Mouse (Mus musculus) liver, postnatal 0 days (tissue): ENCODE results near the gene Itga6. TPM values are rescaled to one million over a fixed set of nuclear protein-coding genes. Genes with fewer than 3 reads are reported as not detected.

Experiments
- ATAC-seq: fragments of 200-750 bp; cut with Nextera tagmentation; 2 replicates; pipeline ENCODE4 v1.8.0; 2017; ENCODE audit warnings: mild to moderate bottlenecking, moderate library complexity
- DNase-seq: peaks from one replicate; pipeline ENCODE4 v3.0.0-alpha.2; 2016
- H3K27ac ChIP-seq: fragments of 300-500 bp; sonication (generic); 2 replicates; pipeline ENCODE4 v1.5.1; 2014; ENCODE audit warnings: antibody characterized with exemption, moderate library complexity, mild to moderate bottlenecking, low read depth
- H3K27me3 ChIP-seq: fragments of 300-500 bp; sonication (generic); 2 replicates; pipeline ENCODE4 v1.6.1; 2014; ENCODE audit warnings: low read length, control low read depth, mixed read lengths; ENCODE audit not compliant: insufficient read depth
- H3K36me3 ChIP-seq: fragments of 300-500 bp; sonication (generic); replicated peaks from 2 replicates; pipeline ENCODE4 v1.6.1; 2014; ENCODE audit warnings: mild to moderate bottlenecking, control low read depth, low read length, moderate library complexity, mixed read lengths; ENCODE audit not compliant: insufficient read depth
- H3K4me1 ChIP-seq: fragments of 300-500 bp; sonication (generic); 2 replicates; pipeline ENCODE4 v1.6.1; 2014; ENCODE audit warnings: antibody characterized with exemption, mild to moderate bottlenecking, control low read depth; ENCODE audit not compliant: insufficient read depth
- H3K4me2 ChIP-seq: fragments of 300-500 bp; sonication (generic); 2 replicates; pipeline ENCODE4 v1.6.1; 2014; ENCODE audit warnings: low read depth, mild to moderate bottlenecking, low read length, moderate library complexity, mixed read lengths
- H3K4me3 ChIP-seq: fragments of 300-500 bp; sonication (generic); 2 replicates; pipeline ENCODE4 v1.5.1; 2014; ENCODE audit warnings: low read depth, low read length
- H3K9ac ChIP-seq: fragments of 300-500 bp; sonication (generic); replicated peaks from 2 replicates; pipeline ENCODE4 v1.6.1; 2014; ENCODE audit warnings: mild to moderate bottlenecking, moderate library complexity
- H3K9me3 ChIP-seq: fragments of 300-500 bp; sonication (generic); 2 replicates; pipeline ENCODE4 v1.6.1; 2016; ENCODE audit warnings: mild to moderate bottlenecking, control low read depth, low read length, mixed read lengths
- CTCF ChIP-seq: sonication (generic); IDR thresholded peaks from 2 replicates; pipeline ENCODE4 v1.5.1; 2016; ENCODE audit warnings: antibody characterized with exemption, low read depth
- EP300 ChIP-seq: IDR thresholded peaks from 2 replicates; pipeline ENCODE4 v1.6.1; 2016; ENCODE audit warnings: antibody characterized with exemption, low read depth, mild to moderate bottlenecking
- WGBS: fragments of 180-500 bp; shearing (Covaris S2); extraction: QIAGEN DNeasy Blood & Tissue Kit; methylation state at CpG from one replicate; pipeline ENCODE4 v1.1.7; 2014; ENCODE audit not compliant: insufficient replicate concordance; 5-methylcytosine and 5-hydroxymethylcytosine counted together
- polyA plus RNA-seq: library from polyadenylated mRNA; unstranded; fragments of >200 nt; fragmentation: Nextera tagmentation; extraction: Ambion mirVana; gene quantifications from 2 replicates; pipeline ENCODE4 v1.2.1, GENCODE M21; 2015

The Itga6 gene
- polyA plus RNA-seq, 1 experiment from 2014 or later = 7.5 TPM

- DNase-seq (no peak), ATAC-seq (no peak)
- Histone ChIP-seq H3K9me3 (no peaks in the 10 kb centered on the region), H3K4me1 (peaks cover 40% of the 10 kb centered on the region), H3K4me2 (0 out of 2 replicates have a peak overlapping the region, but pooled peaks have one; percentile 5), H3K27ac (no peak overlapping the region), H3K36me3 (0 out of 2 replicates have a peak, but pooled peaks cover 3% of the 10 kb centered on the region), H3K4me3 (no peak overlapping the region), H3K9ac (no peak overlapping the region), H3K27me3 (no peaks in the 10 kb centered on the region)
- WGBS = 30% methylated on average over 14 of the region's 14 CpGs
- TF ChIP-seq EP300 = no peak
- TF ChIP-seq CTCF = peak; percentile 83
Measured at GRCm38 (mm10) chr2:71816391-71817041, 71.1 kb downstream of the Itga6 start.

GRCm38 (mm10) chr2:71824146-71824545 lies 78.7 kb downstream of the Itga6 start:
- WGBS = 83% methylated on average over 13 of the region's 13 CpGs
- Histone ChIP-seq H3K27me3 (no peaks in the 10 kb centered on the region), H3K27ac (no peak overlapping the region), H3K4me3 (no peak overlapping the region), H3K4me2 (no peak overlapping the region), H3K9ac (no peak overlapping the region), H3K4me1 (no peaks in the 10 kb centered on the region), H3K36me3 (peaks cover 3% of the 10 kb centered on the region; the same call in 1 of the 2 replicates), H3K9me3 (no peaks in the 10 kb centered on the region)
- no peak for TF ChIP-seq EP300
- no peak for TF ChIP-seq CTCF
- no peak for DNase-seq
- ATAC-seq = no peak

DNA sequence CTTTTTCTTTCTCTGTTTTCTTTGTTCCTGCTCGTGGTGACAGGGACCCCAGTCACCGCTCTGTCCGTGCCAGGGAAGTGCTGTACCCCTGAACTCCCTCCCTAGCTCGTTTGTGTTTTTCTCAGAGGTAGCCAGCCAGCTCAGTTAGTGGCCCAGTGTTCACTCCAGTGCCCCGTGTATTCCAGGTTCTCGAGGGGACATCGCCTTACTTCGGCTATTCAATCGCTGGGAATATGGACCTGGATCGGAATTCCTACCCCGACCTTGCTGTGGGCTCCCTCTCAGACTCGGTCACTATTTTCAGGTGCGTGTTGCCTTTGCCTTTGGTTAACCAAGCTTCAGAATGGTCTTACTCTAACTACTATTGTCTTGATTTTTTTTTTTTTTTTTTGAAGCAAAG lies 82.3 kb downstream of the Itga6 start:
- DNase-seq (no peak), ATAC-seq (no peak)
- TF ChIP-seq EP300 (no peak), CTCF (no peak)
- H3K9ac ChIP-seq = no peak overlapping the region
- H3K27me3 ChIP-seq = no peaks in the 10 kb centered on the region
- H3K9me3 ChIP-seq = no peaks in the 10 kb centered on the region
- no peak overlapping the region for H3K4me2 ChIP-seq
- H3K4me1 ChIP-seq = no peaks in the 10 kb centered on the region
- no peaks in the 10 kb centered on the region; the same call in 1 of the 2 replicates for H3K36me3 ChIP-seq
- H3K27ac ChIP-seq = no peak overlapping the region
- 85% methylated on average over 13 of the region's 13 CpGs for WGBS
- H3K4me3 ChIP-seq = no peak overlapping the region

- Histone ChIP-seq H3K4me1 (no peaks in the 10 kb centered on the region), H3K9ac (no peak overlapping the region), H3K36me3 (no peaks in the 10 kb centered on the region), H3K27ac (no peak overlapping the region), H3K4me2 (no peak overlapping the region), H3K27me3 (no peaks in the 10 kb centered on the region), H3K4me3 (no peak overlapping the region), H3K9me3 (no peaks in the 10 kb centered on the region)
- DNase-seq (no peak), ATAC-seq (no peak)
- 77% methylated on average over 11 of the region's 11 CpGs for WGBS
- no peak for TF ChIP-seq EP300
- TF ChIP-seq CTCF = no peak
Measured at GRCm38 (mm10) chr2:71828928-71829327, 83.5 kb downstream of the Itga6 start.

DNA sequence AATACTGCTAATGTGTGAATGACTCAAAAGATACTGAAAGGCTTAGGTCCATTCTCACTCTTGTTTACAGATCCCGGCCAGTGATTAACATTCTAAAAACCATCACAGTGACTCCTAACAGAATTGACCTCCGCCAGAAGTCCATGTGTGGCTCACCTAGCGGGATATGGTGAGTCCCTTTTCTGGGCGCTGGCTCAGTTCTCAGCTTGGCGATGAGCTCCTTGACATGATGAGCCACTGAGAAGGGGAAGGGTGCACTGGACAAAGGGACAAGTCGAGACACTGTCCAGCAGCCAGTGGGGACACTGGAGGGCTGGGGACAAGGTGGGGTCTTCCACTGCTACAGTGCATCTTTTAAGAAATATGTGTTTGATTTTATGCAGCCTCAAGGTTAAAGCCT lies 88.2 kb downstream of the Itga6 start:
- no peak overlapping the region for H3K4me3 ChIP-seq
- no peak for TF ChIP-seq CTCF
- no peak for TF ChIP-seq EP300
- no peak overlapping the region for H3K4me2 ChIP-seq
- no peak overlapping the region for H3K27ac ChIP-seq
- ATAC-seq (no peak), DNase-seq (no peak)
- H3K36me3 ChIP-seq = no peaks in the 10 kb centered on the region
- H3K27me3 ChIP-seq = no peaks in the 10 kb centered on the region
- 81% methylated on average over 6 of the region's 6 CpGs for WGBS
- no peaks in the 10 kb centered on the region for H3K4me1 ChIP-seq
- no peak overlapping the region for H3K9ac ChIP-seq
- no peaks in the 10 kb centered on the region for H3K9me3 ChIP-seq

- TF ChIP-seq EP300 (no peak), CTCF (no peak)
- Histone ChIP-seq H3K4me3 (no peak overlapping the region), H3K27me3 (no peaks in the 10 kb centered on the region), H3K9ac (no peak overlapping the region), H3K27ac (no peak overlapping the region), H3K4me1 (no peaks in the 10 kb centered on the region), H3K36me3 (no peaks in the 10 kb centered on the region), H3K9me3 (no peaks in the 10 kb centered on the region), H3K4me2 (no peak overlapping the region)
- 79% methylated on average over 7 of the region's 7 CpGs for WGBS
- DNase-seq (no peak), ATAC-seq (no peak)
Measured at GRCm38 (mm10) chr2:71834371-71834770, 89.0 kb downstream of the Itga6 start.
